Mouse (Mus musculus): ENCODE data around the gene Hcfc2.

Hcfc2 gene

DNA sequence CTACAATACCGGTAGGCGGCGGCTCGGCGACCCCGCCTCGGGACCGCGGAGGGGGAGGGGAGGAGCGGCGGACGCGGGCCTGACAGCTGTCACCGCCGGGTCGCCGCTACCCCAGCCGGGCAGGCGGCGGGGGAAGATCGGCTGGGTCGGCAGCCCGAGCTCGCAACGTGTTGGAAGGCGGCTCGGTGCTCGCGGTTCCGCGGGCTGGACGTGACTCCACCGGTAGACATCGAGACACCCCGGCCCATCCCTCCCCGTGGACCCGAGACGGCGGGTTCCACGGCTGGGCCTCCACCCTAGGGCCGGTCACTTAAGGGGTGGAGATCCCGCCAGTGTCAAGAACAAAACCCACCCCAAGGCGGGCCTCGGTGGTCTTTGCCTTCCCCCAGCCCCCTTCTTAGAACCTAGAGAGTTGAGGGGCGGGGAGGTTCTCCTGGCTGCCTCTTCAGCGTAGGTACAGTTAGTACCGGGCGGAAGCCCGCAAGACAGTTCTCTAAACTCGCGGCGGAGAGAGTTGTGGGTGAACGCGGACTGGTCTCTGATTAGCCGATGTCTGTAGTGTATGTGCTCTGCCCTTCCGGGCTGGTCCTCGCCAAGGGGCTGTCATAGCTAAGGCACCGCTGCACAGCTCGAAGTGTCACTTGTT lies 3.5 kb downstream of the Hcfc2 start:
- no peak for DNase-seq (ENCODE audit: low spot score in 2 of 2)

DNA sequence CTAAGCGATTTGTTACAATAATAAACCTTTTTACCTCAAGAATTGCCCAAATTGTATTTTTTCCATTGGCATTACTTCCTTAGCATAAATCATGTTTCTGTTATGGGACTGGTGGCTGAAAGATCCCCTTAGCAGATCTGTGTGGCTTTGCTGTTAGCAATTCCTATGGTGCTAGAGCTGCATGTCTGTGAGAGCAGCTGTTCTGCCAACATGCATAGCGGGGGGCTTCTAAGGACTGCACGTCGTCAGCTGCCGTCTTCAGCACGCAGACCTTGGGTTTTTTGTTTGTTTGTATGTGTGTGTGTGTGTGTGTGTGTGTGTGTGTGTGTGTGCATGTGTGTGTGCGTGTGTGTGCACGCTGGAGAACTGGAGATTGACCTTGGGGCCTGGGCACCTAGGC lies 45.4 kb downstream of the Hcfc2 start:
- no peak for DNase-seq (ENCODE audit: low spot score in 2 of 2)

DNA sequence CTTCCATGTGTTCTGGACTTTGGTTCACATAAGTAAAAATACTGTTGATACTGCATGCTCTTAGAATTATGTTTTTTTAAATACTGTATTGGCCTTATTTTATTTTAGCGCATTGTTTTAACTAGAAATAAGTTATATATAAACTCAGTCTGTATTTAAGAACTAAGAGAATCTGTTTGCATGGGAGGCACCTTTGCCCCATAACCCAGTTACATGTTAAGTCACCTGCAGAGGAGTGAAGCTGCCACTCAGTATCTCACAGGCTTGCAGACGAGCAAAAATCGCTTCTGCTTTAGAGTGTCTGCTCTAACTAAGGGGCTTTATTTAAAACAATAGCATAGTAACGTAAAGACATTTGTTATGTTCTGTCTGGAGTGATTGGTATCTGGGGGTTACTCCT lies 45.9 kb downstream of the Hcfc2 start:
- no peak for DNase-seq (ENCODE audit: low spot score in 2 of 2)

DNA sequence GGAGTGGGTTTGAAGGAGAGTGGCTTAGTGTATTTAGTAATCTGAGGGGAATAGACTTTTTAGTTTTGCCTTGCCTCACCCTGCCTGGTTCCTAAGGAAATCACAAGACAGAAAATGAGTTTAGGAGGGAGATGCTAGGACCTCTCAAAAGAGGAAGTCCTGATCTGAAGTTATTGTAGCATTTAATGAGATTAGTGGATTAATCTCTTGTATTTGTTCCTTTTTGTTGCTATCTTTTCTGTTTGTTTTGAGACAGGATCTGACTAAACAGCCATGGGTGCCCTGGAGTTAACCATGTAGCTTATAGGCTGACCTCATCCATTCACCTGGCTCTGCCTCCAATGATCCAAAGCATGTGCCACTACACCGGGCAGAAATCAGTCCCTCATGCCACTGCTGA lies 46.6 kb downstream of the Hcfc2 start:
- no peak for DNase-seq (ENCODE audit: low spot score in 2 of 2)

DNA sequence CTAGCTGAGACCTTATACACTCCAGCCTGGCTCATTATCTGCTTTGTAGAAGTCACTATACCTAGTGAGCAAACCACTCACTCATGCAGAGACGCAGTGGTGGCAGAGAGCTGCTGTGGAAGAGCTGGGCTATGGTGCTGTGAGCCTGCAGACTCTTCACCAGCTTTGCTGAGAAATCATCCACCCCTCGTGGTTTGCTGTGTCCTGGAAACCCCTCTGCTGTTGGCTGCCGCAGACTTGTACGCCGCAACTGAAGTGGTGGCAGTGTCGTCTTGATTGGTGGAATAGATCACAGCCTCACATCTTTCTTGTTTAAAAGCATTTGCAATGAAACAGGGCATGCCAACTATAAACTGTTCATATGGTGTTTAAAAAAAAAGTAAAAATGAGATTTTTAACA lies 48.3 kb downstream of the Hcfc2 start:
- no peak for DNase-seq (ENCODE audit: low spot score in 2 of 2)

DNA sequence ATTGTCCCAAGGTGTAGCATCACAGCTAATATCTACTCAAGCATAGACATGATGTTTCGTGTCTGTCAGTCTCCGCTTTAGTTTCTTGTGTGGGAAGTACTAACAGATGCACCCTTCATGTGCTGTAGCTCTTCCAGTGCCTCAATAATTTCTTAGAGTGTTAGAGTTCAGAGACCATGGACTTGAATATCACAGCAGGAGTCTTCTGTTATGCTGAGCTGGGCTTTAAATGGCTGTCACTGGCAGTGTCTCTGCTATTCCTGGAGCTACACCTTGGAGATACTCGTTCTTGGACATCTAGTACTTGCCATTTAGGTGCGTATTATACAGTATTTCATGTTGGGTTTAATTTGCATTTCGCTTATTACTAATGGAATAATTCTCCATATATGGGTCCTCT lies 49.3 kb downstream of the Hcfc2 start:
- DNase-seq (ENCODE audit: low spot score in 2 of 2), result no peak

DNA sequence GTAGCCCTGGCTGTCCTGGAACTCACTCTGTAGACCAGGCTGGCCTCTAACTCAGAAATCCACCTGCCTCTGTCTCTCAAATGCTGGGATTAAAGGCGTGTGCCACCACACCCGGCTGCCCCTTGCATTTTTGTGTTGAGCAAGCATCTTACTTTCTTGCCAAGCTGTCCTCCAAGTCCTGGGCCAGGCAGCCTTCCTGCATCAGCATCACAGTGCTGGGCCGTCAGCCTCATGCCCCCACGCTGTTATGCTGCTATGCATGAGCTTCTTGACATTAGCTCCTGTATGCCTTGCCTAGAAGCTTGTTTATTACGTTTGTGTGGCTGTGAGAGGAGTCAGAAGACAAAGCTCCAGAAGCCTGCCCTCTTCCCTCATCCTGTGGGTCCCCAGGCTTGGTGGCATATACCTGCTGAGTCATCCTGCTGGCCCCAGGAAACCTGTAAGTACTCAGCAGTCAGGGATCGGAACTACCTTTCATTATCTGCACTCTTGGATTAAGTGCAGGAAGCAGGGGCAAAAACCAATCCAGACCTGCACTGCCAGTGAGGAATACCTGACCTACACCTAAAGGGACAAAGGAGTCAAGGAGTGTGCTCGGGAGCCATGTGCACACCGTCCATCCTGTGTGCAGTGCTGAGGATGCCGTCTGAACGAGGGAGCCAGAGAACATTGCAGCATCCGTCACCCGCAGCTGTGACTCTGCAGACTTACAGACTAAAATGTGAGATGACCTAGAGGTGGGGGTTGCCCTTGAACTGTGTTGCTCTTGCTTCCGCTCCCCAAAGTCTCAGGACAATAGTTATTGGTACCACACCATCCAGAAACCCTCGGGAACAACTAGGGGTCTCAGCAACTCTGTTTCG lies 51.3 kb downstream of the Hcfc2 start:
- DNase-seq (ENCODE audit: low spot score in 2 of 2), result no peak

DNA sequence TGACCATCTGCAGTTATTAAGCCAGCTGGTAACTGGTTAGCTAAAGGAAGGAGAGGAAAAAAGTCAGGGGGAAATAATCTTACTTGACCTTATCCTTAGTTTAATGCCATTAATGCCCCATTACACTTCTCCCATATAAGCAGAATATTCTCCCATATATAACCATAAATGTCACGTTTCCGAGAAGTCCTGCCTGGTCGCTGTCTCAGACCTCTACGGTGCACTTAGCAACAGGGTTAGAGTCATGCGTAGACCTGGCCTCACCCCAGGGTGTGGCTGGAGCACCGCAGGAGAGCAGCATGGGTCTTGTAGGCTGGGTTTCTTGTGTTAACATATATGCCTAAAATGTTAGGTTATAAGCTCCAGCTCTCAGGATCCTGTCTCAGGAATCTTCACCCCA lies 54.8 kb downstream of the Hcfc2 start:
- no peak for DNase-seq (ENCODE audit: low spot score in 2 of 2)

DNA sequence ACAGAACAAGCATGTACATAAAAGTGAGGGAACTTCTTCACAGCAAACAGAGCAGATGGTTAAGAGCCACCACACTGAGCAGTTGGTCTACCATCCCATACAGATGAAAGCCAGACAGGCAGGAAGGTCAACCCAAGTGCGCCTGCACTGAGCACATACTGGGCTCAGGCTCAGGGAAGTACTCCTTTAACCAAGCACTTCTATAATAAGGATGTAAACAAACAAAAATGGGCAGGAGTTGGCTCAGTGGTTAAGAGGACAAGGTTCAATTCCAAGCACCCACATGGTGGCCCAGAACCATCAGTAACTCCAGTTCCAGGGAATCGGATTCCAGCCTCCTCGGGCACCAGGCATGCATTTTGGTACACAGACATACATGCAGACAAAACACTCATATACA lies 57.0 kb downstream of the Hcfc2 start:
- no peak for DNase-seq (ENCODE audit: low spot score in 2 of 2)

DNA sequence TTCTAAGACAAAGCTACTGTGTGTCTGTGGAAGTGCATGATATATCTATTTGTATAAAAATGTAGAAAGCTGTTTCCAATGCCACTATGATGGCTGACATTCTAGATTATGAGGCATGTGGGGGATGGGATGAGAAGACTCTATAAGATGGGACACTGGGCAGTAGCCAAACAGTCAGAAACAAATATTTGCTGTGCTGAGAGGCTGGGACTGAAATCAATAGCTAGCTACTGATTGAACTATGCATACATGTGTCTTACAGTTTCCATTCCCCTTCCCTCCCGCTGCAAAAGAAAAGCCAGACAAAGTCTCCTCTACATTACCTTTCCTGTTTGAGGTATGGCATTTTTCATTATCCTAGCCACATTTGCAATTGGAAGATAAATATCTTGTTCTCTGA lies 58.7 kb downstream of the Hcfc2 start:
- DNase-seq (ENCODE audit: low spot score in 2 of 2), result no peak

DNA sequence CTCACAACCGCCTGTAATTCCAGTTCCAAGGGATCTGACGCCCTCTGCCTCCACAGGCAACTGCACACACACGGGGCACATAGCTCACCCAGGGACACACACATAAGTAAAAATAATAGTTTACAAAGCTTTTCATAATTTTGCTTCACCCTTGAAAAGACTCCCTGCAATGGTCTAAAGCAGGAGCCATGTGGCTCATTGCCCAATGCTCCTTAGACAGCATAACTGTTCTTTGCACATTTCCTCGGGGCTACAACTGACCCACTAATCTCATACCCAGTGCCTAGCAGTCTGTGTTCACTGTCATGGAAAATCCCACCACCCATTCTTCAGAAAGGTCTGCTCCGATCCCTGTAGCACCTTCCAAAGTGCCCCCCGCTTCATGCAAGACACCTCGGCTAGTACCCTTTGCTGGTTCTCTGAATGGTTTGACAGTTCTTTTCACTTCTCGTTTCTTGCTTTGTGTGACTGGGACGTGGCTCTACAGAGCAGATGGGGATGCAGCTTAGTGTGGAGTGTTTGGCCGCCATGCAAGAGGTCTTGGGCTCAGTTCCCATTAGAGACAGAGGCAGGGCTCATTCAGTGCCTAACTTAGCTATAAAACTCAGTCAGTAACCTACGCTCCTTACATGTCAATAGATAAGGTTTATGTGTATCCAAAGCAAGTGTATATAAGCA lies 59.4 kb downstream of the Hcfc2 start:
- DNase-seq (ENCODE audit: low spot score in 2 of 2), result no peak

DNA sequence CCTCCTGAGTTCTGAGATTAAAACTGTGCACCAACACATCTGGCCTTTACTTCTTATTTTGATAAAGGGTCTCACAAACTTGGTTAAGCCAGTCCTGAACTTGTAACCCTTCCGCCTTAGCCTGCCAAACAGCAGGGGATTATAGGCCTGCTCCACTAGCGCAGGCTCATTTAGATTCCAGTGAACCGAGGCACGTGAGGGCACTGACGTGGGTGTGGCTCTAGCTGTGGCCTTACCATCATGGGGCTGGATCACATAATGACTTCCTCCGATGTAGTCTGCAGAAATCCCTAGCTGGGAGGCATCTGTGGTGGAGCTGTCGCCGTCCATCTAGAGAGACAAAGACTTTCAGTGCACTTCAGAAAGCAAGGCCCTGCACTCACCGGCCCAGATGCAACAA lies 60.5 kb downstream of the Hcfc2 start:
- DNase-seq (ENCODE audit: low spot score in 2 of 2), result no peak

DNA sequence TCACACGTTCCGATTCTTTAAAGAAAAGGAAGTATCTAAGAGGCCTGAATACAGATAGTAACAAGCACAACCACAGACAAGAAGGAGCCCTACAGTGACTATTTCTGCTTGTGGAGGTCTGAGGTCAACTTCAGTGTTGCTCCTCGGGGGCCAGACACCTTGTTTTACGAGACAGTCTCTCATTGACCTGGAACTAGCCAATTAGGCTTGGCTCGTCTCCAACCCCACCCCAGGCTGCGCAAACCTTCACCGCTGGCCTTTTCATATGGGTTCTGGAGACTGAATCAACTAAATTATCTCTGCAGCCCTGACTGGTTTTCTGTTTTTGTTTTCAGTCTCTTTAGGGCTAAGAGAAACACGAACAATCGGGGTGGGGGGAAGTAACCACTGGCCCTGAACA lies 61.4 kb downstream of the Hcfc2 start:
- no peak for DNase-seq (ENCODE audit: low spot score in 2 of 2)

DNA sequence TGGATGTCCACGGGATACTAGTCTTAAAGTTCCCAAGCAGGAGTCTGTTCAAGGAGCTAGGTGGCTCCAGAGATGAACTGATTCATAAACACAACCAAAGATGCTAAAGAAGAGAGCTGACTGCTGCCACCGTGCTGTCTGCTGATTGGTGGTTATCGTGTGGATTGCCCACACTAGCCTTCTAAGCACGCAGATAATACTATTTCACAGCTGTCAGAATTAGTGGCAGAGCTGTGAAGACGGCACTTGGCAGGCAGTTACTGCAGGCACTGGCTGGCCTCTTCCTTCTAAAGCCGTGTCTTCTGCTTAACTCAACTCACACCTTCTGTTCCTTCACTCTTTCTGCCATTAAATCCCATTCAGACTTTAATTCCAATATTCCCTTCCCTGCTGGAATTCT lies 62.4 kb downstream of the Hcfc2 start:
- DNase-seq (ENCODE audit: low spot score in 2 of 2), result no peak

DNA sequence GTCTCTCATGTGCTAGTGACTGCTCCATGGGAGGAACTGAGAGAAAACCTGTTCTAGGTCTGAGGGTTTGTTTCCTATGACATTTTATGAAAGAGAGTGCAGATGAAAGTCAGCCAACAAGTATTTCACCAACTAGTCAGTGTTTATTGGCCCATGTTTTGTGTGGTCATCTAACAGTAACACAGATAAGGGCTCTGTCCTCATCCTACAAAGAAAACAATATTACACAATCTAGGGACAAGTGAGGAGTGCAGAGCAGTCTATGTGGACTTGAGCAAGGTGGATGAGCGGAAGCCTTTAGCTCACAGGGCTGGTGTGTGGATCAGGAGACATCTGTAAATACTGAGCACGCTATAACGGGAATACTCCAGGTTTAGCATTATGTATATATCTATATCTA lies 62.9 kb downstream of the Hcfc2 start:
- no peak for DNase-seq (ENCODE audit: low spot score in 2 of 2)

DNA sequence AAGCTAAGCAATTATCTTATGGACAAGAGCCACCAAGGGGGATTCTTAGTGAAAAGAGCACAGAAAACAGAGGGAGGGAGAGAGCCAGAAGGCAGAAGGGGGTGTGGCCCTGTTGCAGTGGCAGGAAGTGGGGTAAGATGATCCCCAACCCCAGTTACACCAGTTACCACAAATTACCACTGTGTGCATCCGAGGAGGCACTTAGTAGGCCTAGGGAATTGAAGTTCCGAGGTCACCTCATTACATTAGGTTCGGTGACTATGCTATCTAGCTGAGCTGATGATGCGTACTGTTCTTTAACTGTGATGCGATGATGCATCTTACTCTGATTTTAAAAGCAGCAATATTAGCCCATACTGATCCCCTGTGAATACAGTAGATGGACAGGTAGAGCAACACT lies 63.7 kb downstream of the Hcfc2 start:
- DNase-seq (ENCODE audit: low spot score in 2 of 2), result no peak

DNA sequence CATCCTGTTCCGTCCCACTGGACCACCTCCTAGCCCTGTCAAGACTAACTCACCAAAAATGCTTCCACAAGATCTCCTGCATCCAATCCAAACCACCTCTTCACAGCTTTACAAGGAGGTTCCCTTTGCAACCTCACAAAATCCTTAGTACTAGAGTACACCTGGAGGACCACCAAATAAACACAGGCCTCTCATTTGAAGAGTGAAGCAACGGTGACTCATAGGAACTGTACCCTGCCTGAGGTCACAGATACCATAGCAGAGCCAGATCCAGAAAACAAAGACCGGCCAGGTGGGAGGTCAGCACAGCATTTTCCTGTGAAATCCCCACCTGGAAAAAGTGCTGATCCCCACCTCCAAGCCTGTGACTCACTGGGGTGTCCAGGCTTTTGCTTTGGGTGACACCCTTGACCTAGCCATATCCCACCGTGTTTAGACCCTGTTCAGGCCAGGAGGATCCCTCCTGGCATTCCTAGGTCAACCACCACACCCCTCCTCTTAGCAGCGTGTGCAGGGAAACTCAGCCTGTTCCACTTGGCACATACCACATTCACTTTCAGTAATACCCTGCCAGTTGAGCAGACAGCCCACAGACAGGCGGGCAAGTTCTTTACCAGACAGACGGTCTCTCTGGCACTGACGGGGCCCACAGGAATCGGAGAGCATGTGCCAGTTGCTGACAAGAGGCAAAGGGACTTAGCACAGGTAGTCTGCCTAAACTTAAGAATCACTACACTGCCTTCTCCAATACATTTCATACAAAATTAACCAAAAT lies 65.3 kb downstream of the Hcfc2 start:
- DNase-seq (ENCODE audit: low spot score in 2 of 2), result no peak

DNA sequence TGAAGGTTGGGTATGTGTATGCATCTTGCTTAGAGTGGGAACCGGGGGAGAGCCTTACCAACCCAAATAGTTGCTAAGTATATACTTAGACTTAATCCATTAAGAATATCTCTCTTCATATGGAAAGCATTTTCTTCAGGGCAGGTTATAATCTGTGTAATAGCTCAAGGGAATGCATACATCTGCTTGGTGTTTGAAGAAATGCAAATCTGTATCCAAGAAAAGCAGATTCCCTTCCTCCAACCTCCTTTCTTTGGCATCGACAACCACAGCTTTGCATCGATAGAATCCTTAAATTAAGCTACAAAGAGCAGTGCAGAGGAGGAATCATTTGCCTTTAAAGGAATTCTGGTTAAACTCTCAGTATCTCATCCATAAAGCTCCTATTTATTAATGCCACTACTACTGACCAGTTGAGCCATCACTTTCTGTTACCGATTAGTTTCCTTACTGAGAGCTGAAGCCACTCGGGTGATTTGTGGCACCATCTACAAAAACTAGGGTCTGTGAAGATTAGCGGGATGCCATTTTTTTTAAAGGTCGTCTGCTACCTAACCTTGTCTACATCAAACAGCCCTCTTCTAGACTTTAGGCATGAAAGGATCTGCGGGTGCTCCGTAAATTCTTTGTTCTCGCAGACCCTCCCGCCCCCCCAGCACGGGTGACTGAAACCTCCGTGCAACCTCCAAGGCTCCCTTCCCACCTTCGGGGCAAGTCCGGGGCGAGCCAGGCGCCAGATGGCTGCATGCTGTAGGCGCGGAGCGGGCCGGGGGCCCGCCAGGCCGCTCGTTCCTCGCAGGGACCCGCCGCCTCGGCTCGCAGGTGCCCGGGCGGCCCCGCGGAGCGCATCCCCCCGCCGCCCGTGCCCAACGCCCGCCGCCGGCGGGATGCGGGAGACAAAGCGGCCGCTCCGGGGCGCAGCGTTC lies 67.1 kb downstream of the Hcfc2 start:
- DNase-seq (ENCODE audit: low spot score in 2 of 2), result no peak

DNA sequence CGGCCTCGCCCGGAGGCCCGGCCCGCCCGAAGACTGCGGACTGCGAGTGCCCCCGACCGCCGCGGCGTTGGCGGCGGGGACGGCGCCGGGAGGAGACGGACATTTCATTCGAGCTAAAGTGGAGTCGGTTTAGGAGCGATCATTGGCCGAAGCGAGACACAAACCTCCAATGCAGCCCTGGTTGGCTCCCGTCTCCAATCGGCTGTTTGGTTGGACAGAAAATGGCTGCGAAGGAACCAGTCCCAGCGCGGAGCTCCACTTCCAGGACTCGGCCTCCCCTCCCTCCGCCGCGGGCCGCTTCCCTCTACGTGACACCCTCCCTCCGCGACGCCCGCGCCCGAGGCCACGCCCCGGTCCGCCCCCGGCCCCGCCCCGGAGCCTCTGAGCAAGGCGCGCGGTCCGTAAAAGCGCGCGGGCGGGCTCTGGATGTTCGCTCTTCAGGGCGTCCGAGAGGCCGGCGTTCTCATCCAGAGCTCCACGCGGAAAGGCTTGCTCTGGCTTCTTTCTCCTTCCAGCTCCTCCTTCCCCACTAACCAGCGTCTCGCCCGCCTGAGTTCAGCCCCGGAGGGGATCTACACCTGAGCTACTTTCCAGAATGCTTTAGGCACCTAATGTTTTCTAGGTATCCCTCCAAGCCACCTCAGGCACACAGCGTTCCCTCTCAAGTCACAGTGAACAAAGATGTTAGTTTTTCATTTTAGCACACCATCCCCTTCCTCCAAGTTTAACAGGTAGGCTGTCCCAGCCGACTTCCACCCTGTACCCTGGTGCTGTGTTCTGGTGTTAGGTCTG lies 68.1 kb downstream of the Hcfc2 start, which contains the start of gene Nfyb:
TSS of gene Nfyb (minus strand) at position 305 of the 792 bp plus-strand sequence.
- DNase-seq (ENCODE audit: low spot score in 2 of 2), result peak; percentile 96

DNA sequence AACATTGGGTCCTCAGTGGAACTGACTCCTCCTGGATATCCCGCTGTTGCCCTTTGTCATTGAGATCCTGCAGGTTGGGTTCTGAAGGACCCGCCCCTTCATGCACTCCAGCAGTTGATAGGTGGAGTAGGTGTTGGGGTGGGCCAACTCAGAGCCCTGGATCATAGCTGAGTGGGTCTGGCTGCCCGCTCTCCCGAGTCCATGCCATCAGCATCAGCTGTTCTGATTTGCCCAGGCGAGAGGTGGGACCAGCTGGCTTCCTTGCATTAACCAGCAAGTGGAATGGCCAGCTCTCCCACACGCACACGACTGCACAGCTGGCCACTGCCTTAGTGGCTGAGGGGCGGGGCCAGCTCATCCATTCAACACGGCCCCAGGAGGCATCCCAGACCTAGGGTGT lies 72.9 kb downstream of the Hcfc2 start:
- DNase-seq (ENCODE audit: low spot score in 2 of 2), result no peak

All from frontal cortex, postnatal 14 days (tissue).